Mouse (Mus musculus): ENCODE data around the gene Zcchc14.

The Zcchc14 gene

DNA sequence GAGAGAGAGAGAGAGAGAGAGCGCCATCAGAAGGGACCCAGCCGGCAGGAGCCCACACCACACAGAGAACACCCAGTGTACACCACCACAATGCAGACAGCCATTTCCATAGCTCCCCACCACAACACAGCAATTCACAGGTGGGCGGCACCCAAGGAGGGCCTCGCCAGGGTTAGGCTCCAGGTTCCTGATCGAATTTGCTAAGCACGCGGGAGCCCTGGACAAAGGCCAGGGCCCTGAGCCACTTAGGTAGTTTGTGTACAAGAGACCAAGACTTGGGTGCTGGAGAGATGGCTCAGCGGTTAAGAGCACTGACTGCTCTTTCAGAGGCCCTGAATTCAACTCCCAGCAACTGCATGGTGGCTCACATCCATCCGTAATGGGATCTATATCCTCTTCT, 100.2 kb downstream of the Zcchc14 start:
- no peak for DNase-seq (ENCODE audit: low spot score)

DNA sequence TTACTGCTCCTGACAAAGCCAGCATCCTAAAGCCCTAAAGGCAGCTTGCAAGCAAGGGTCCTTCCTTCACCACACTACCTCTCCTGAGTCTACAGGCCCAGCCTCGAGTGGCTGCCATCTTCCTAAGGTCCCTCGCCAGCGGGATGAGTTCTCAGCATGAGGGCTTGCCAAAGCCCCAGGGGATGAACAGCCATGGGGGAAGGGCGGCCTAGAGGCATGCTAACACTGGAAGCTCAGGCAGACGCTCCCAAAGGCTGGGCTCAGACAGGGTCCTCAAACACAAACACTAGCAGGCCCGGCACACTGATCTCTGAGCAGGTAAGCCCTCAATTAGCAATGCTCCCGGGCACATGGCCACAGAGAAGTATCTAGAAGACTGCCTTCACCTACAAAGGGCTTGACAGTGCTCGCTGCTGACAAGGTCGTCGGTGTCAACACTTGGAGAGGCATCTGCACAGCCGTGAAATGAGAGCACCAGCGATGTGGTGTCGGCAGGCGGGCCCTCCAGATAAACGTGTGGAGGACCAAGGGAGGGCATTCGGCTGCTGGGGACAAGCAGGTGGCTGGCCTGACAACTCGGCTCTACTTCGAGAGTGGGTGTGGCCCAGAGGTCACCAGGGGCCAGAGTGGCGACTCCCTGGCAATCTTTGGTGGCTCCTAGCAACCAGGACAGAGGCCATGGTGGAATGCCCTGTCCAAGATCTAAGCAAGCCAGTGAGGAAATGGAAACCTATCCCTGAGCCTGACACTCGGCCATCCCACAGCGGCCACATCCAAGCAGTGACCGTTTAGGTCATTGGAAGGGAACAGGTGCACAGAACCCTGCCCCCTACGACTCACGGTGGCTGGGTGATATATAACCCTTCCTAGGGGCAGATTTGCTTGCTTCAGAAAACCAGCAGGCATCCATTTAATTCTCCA, 101.4 kb downstream of the Zcchc14 start:
- DNase-seq (ENCODE audit: low spot score) = no peak

DNA sequence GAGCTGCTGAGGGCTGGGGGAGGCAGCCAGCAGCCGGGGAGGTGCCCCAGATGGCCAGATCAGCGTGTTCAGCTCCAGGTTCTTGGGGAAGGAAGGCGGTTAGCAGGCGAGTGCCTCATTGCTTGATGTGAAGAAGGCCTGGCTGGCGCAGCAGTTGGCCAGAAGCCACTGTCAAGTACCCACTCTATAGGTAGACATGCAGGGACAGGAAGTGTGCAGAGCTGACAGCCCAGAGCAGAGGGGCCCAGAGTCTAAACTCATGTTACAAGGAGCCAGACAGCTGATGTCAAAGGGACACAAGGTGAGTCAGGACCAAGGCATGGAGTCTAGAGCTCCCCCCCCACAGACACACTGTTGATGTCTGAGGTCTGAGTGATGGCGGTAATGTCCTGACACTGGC, 102.6 kb downstream of the Zcchc14 start:
- DNase-seq (ENCODE audit: low spot score) = no peak

All from spleen, adult 12 weeks (tissue).